Mouse (Mus musculus): Measurements from ENCODE around the gene Tm4sf5.
"Not testable (repeated sequence)": the region's sequence is repeated elsewhere in the genome, so short reads cannot be mapped to it uniquely, and the experiment has no call there.

Gene Tm4sf5

DNA sequence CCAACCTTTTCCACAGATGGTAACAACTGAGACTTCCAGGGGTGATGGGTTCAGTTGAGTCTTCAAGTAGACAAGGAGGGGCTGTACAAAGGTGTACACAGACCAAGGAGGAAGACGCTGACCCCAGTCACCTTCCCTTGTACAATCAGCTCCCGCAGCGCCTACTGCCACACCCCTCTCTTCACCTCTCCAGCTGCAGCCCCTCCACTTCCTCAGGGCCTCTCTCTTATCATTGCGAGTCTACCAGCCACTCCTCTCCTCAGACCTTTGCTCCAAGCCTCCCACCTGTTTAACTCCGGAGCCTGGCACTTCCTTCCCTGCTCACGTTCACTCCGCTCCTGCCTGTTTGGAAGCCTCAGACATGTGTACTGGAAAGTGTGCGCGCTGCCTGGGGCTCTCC lies at the start of gene Tm4sf5:
TSS of gene Tm4sf5 (plus strand) at position 275 of the 400 bp plus-strand sequence.
- no peak for DNase-seq

DNA sequence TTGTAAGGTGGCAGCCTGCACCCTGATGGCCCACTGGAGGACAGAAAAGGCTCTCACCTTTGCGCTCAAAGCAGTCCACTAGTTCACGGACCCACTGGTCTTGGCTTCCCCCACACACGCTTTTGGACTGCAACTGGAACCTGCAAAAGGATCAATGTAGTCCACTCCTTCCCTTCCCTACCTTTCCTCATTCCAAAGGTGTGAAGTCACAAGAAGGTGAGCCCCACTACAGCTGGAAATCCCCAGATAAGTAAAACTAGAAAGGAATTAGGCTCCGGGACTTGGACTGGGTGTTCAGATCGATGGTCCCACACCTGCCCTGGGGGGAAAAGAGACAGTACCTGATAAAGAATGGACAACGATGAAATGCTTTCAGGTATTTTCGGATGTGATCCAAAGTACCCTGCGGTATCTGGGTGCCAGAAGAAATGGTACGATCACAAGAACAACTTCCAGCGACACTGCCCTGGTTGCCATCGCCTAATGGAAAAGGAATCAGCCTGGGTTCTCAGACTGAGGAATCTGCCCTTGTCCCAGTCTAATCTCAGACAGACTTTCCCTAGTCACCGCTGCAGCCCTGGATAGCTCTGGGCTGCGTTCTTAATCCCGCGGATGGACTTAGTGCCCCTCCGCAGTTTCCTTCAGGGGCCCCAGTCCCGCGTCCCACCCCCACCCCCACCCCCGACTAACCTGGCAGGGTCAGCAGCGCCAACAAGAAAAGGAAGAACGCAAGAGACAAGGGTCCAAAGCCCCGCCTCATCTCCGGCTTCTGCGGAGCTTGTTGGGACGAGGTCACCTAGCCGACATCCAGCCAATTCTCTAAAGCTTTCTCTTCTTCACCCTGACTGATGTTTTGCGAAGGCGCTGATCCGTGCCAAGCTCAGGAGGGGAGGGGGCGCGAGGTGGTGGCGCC lies 46.1 kb upstream of the Tm4sf5 start, which contains the start of gene Zmynd15:
TSS of gene Zmynd15 (plus strand) at position 746 of the 913 bp plus-strand sequence.
- no peak for DNase-seq

DNA sequence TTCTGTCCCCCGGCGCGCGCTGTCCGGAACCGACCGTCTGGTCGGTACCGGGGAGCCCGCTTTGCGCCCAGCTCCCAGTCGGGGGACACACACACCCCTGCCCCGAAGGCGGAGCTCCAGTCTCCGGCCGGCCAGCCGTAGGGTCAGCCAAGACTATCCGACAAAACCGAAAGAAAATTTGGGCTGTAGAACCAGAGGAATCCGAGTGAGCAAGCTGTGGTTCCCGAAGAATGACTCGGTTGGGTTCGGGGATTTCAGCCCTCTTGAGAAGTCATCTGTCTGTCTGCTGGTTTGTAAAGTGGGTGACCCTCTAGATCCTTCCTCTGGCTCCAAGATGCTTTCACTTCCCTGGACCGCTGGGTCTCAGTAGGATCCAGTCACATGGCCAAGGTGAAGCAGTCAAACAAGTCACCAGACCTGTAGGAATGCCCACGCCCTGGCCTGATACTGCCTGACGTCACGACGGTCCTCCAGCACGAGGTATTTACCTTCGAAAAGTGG lies 45.4 kb upstream of the Tm4sf5 start, which contains the start of gene Cxcl16:
TSS of gene Cxcl16 (minus strand) at position 384 of the 501 bp plus-strand sequence.
- peak; percentile 20 to 26 for DNase-seq

DNA sequence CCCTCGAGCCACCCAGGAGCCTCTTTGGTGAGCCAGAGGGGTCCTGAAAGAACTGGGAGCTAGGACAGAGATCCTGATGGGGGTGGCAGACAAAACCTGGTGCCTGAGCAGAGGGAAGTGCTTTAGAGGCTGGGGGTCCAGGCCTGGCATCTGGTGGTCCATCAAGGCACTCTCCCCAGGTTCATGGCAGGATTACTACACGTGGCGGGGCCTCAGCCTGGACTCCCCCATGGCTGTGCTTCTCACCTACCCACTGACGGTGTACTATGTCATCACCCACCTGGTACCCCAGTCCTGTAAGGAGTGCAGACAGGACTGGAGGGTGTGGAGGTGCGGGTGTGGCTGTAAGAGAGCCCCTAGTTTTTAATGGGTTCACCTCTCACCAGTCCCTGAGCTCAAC lies 41.1 kb upstream of the Tm4sf5 start:
- DNase-seq = no peak

DNA sequence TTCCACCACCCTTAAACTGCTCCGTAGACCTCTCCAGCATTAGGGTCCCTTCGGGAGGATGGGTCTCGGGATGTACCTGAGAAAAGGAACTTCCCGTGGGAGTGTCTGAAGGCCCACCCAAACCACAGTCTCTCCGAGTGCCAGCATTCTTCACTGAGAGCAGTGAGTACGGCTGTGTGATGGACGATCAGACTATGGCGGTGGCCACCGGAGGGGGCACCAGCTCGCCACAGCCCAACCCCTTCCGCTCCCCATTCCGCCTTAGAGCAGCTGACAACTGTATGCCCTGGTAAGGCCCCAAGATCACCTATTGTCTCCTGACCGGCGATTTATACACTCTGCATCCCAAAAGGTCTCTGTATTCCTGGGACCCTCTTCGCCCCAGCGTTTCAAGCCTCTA lies 39.8 kb upstream of the Tm4sf5 start:
- no peak for DNase-seq

DNA sequence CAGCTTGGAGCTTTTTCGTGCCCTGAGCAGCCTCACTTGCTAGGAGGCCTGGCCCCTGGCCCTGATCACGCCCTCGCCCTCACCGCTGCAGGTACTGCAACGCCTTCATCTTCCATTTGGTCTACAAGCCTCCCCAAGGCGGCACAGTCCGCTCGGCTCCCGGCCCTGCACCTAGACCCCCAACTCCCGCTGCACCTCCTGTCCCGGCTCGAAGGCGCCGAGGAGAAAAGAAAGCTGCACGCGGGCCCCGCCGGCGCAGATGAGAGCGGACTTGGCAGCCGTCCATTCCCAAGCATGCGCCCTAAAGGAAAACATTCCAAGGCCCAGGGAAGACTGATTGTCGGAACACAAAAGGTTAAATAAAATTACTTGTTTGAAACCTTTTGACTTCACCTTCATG lies 39.2 kb upstream of the Tm4sf5 start:
- peak; percentile 55 to 64 for DNase-seq

DNA sequence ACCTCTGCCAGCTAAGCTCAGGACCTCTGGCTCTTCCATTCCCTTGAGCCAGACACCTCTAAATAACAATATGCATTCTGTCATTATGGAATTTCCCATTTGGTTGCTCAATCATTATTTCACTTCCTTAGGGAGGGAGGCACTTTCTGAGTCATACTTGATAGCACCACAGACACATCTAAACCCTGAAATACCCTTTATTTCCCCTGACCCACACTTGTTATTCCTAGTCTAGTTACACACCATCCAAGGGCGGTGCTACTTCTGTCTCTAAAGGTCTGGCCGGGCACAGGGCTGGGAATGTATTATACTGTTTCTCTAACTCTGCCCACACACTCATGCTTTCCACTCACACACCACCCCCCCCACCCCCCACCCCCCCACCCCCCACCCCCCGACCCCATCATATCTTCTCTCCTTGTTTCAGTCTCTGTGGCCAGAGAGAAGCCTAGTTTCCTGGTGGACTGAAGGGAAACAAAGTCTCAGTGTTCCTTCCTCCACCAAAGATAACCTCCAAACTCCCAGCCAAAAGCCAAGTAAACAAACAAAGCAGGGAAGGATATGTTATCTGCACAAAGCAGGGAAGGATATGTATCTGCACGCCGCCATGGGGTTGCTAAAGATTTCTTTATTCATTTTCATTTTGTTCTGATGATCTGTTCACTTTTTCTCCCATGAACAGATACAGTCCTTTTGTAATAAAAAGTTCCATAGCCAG lies 37.0 kb upstream of the Tm4sf5 start:
- DNase-seq = no peak

DNA sequence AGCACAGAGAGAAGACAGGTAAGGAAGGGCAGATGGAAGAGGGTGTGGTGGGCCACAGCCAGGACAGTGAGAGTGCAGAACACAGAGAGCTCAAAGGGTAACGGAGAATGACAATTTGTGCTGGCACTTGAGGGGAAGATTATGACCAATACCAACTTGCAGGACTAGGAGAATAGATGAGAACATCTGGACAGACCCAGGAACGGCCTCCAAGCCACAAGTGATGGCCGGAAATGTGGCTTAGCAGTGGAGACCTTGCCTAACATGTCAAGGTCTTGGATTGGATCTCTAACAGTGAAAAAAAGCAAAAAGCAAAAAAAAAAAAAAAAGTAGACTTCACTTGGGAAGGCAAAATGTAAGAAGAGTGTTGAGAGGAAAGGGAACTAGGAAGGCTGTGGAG lies 35.3 kb upstream of the Tm4sf5 start:
- DNase-seq = no peak

DNA sequence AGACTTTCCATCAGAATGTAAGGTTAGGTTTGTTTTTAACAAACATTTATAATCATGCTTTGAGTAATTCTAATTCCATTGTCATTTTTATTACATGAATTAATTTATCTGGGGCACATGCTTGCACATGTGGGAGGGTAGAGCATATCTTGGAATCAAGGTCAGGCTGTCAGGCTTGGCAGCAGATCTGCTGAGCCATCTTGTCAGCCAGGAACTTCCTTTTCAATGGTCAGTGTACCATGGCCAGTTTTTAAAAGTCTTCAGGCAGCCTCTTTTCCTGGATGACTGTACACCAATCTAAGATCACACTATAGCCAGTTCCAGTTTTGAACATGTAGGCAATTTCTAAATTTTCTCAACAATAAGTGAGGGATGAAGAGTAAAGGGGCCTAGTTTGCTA lies 32.3 kb upstream of the Tm4sf5 start:
- no peak for DNase-seq

DNA sequence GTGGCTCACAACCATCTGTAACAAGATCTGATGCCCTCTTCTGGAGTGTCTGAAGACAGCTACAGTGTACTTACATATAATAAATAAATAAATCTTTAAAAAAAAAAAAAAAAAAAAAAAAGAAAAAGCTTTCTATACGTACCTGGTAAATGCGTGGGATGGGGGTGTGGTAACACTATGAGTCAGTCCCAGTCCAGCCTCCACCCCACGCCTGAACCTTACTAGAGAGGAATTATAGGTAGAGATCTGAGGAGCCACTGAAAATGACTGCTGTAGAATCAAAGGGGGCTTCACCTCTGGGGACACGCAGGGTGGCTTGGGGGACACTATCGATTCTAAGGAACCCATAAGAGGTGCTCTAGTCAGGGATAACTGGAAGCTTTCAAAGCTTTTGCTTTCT lies 31.8 kb upstream of the Tm4sf5 start:
- DNase-seq = not testable (repeated sequence)

DNA sequence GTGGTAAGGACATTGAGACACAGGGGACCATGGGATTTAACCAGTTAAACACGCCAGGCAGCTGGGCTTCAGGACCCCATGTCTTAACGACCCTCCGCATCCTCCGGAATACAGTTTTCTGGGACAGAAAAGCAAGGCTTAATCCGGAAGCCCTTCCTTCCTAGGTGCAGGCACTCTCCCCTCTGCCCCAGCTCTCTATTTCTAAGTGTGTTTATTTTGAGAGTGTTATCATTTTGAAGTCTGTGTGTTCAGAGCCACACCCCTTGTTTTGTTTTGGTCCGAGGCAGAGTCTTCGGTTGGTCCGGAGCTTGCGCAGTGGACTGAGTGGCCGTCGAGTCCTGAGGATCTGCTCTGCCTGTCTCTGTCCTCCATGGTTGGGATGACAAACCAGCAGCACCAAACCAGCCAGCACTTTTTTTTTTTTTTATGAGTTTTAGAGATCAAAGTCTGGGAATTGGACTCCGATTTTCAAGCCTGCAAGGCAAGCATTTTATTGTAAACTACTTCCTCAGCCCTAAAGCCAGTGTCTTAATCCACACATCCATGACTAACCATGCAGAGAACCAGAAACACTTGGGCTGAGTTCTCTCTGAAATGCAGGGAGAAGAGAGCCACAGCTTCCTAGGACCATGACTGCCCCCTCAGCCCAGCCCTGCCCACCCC lies 30.0 kb upstream of the Tm4sf5 start:
- no peak for DNase-seq

DNA sequence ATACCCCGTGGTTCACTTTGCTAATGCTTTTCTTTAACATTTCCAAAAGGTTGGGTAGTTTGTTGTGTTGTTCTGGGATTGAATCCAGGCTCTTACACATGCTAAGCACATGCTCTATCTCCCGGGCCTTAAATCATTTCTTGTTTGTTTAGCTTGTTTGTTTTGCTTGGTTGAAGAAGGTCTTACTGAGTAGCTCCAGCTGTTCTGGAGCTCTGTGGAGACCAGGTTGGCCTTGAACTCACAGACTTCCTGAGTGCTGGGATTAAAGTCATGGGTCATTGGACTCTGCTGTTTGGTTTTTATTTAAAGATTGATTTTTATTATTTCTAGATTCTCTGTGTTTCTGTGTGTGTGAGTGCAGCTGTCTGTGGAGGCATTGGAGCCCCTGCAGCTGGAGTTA lies 19.5 kb upstream of the Tm4sf5 start:
- no peak for DNase-seq

DNA sequence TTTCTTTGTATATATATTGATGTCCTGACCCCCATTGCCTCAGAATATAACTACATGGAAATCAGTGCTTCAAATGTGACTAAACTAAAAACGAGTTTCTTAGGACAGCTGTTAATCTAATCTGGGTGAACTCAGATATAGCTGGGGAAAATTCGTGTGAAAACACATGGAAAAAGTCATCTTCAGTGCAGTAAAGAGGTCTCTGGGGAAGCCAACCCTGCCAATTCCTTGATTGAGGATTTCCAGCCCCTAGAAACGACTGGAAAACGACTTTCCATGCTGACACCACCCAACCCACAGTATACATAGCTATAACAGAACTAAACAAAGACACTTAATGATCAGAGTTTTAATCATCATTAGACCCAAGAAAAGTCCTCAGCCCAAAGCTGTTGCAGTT lies 17.2 kb upstream of the Tm4sf5 start:
- DNase-seq = no peak

DNA sequence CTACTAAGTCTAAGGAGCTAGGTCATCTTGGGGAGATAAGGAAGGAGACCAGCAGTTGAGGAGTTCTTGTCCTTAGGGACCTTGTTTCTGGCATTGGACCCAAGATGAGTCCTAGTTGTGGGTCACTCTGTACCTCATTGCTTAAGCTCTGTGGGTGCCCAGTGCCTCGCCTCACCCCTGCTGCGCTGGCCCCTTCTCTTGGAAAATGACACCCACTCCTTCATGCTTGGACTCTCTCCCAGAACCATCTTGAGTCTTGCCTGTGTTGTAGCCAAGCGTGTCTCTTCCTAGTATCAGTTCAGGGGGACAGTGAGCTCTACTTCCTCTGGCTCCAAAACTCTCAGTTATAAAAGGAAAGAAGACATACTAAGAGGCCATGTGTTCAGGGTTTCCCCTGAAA lies 15.9 kb upstream of the Tm4sf5 start:
- no peak for DNase-seq

DNA sequence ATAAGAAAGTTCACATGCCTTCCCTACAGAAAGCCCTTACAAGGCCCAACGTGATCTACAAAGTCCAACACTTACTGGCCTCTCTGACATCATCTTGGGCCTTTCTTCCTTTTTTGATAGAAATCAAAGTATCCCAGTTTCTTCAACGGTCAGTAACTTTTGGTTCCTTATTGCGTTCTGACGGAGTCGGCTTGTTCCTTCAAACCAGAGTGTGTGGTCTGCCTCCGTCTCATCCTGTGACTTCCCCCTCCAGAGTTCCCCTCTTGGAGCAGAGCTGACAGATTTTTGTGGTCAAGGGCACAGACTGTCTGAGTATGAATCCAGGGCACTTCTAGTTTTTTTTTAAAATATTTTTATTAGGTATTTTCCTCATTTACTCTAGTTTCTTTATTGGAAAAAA lies 15.4 kb upstream of the Tm4sf5 start:
- DNase-seq = no peak

DNA sequence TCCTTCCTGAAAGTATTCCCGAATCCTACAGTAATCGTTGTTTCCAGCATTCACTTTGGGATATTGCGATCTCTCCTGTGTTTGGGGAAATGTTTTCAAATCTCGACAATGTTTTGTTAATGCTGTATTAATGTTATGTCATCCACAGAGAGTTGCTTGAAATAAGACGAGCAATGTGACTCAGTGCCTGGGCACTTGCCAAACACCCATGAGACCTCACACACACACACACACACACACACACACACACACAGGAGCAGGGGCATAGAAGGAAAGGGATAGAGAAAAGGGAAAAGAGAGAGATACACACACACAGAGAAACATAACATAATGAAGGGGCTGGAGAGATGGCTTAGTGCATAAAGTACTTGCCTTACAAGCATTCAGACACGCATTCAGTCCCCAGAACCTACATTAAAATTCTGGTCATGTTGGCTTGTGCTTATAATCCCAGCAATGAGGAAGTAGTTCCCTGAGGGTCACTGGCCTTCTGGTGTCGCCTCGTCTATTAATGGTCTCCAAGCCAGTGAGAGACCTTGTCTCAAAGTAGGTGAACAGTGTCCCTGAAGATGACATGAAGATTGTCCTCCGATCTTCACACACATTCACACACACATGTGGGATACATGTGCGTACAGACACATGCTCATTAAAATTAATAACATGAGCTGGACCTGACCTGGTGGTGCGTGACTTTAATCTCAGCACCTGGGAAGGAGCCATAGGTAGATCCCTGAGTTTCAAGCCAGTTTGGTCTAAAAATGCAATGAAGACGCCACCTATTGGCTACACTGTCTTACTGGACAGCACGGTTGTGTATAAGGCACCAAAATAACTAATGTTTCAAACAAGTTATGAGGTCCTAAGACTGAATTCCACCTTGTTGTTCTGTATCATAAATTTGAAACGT lies 5.2 kb upstream of the Tm4sf5 start:
- peak in 1 of 2 experiments; percentile 20 for DNase-seq

DNA sequence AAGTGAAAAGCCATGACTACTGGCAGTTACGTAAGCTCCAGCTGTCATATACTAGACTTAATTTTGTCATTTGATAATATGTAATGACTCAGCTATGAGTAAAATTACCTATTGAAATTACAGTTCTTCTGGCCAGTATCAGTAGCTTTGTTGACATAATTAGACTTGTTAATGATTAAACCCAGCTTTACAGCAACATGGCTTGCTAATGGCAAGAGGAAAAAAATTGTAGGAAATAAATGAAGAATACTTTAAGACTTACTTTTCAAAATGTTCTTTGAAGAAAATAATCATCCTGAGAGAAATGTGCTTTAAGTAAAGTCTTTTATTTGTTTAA lies 4.6 kb upstream of the Tm4sf5 start:
- DNase-seq = no peak

DNA sequence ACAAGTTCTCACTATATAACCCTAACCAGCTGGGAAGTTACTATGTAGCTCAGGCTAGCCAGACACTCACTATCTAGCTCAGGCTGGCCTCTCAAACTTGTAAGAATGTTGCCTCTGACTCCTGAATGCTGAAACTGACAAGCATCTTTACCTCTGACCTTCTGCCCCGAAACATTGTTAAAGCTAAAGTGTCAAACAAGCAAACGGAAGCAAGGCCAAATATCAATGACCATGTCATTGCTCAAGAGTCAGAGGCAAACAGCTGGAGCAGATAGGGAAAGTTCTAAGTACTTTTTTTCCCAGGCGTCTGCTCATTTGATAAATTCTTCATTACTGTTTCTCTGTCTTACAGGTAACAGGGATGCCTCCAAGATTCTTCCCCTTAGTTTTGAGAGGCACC lies 3.0 kb upstream of the Tm4sf5 start:
- no peak for DNase-seq

DNA sequence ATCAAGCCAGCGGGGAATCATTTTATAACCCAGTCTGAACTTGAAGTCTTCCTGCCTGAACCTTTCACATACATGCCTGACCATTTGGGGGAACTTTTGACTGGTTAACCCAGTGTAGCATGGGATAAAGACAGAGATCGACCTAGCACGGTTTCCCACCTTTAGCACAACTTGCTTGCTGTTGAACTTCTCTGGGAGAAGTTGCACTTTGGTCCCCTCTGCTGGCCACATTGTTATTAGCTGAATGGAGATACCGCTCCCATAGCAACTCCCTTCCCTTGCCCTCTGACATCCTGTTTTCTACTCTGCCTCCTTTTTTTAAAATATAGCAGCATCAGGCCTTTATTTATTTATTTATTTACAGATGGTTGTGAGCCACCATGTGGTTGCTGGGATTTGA lies 1.3 kb downstream of the Tm4sf5 start:
- peak; percentile 27 to 63 for DNase-seq

DNA sequence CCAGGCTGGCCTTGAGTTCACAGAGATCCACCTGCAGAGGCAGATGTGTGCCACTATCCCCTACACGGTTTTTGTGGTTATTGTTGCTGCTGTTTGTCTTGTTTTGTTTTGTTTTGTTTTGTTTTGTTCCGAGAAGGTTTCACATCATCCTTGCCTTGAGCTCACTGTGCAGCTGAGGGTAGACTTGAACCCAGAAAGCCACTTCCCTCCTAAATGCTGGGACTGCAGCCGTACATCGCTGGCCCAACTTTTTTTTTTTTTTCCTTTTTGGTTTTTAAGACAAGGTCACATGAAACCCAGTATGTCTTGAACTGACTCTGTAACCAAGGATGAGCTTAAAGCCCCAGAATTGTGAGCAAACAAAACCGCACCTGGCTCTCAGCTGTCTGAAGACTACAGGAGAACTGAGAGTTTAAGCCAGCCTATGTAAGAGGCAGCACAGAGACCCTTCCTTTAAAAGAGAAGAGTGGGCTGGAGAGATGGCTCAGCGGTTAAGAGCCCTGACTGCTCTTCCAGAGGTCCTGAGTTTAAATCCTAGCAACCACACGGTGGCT lies 2.0 kb downstream of the Tm4sf5 start:
- no peak for DNase-seq

DNA sequence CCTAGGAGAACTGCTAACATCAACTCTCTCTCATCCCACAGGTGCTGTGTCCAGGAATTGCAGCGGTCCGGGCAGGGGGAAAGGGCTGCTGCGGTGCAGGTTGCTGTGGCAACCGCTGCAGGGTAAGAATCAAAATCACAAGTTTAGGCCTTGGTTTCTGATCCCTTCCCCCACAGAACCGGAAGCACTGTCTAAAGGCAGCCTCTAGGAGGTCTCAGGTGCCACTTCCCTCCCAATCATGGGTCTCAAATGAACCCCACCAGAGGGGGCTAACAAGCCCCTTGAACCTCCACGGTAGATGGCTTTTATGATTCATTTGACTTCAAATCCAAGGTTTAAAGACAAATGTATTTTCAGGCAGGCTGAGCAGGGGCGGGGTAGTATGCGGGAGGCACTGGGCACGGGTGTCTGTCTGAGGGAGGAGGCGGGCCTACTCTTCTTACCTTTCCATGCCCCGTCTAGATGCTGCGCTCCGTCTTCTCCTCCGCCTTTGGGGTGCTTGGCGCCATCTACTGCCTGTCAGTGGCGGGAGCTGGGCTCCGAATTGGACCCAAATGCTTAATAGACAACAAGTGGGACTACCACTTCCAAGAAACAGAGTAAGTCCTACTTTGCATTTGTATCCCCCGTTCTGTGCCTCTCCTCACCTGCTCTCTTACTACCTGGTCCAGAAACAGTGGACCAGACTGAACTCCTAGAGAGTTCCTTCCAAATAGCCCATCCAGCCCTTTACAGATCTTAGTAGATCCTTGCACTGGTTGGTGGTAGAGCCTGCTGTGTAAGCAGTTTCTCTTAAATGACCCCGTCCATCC lies 4.9 kb downstream of the Tm4sf5 start:
- DNase-seq = peak; percentile 62 to 75

All from cerebellum, postnatal 25 days (tissue).